Mouse (Mus musculus): ENCODE measurements around the gene 1700003F12Rik.

The 1700003F12Rik gene

DNA sequence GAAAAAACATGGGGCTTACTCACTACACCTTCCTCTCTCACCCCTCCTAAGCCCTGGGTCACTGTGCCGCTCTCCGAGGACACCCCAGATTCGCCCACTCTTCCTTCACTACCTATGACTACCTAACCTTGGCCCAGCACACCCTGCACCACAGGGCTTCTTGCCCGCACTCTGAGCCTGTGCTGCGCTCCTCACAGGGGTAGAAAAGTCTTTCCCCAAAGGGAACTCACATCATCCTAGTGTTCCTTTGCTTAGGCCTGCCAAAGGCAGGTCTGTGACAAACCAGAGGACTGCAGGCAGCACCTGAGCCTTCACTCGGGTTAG lies 30.8 kb downstream of the 1700003F12Rik start:
- DNase-seq = no peak

DNA sequence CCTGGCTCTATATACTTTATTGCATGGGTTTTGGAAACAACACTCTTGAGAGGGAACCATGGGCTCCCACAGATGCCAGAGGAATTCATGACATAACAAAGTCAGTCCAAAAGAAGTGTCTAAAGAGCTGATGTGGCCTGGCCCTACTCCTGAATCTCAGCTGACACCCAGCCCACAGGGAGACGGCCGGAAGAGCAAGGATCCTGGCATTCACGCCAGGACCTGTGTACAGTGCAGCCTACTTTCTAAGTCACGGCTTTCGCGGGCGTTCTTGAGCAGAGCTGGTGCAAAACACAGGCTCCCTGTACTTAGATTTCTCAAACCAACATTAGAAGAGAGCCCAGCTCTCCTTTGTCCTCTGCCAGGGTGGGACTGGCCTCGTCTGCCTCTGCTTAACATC lies 33.7 kb downstream of the 1700003F12Rik start:
- DNase-seq = no peak

GRCm38 (mm10) chr2:154581421-154581820 lies 34.5 kb downstream of the 1700003F12Rik start:
- DNase-seq = no peak

- no peak for DNase-seq
Measured at GRCm38 (mm10) chr2:154583906-154584872, 37.3 kb downstream of the 1700003F12Rik start.

DNA sequence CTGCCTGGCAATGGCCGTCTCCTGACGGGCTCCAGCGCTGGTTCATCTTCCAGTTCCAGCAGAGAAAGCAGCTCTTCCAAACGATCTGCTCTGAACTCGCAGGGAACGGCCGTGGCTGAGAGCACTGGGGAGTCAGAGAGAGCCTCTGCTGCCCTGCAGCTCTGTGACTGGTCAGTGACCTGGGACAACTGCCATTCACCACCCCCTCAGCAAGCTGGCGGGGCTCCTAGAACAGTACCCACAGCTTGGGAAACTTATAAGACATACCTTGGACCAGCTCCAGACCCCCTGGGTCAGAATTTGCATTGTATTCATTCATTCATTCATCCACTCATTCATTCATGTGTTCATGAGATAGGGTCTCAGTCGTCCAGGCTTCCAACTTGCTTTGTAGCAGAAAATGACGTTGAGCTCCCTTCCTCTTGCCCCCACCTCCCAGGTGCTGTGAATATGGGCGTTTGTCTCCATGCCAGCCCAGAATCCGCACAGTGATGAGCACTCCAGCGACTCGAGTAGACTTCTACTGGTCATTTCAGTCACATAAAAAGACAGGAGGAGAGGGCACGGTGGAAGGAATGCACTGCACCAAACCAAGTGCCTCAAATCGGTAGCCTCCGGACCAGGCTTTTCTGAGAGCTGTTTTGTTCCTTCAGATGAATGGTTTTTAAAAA lies 38.2 kb downstream of the 1700003F12Rik start:
- DNase-seq = no peak

- peak; percentile 19 to 73 for DNase-seq
Measured at GRCm38 (mm10) chr2:154586405-154586804, 39.5 kb downstream of the 1700003F12Rik start.

DNA sequence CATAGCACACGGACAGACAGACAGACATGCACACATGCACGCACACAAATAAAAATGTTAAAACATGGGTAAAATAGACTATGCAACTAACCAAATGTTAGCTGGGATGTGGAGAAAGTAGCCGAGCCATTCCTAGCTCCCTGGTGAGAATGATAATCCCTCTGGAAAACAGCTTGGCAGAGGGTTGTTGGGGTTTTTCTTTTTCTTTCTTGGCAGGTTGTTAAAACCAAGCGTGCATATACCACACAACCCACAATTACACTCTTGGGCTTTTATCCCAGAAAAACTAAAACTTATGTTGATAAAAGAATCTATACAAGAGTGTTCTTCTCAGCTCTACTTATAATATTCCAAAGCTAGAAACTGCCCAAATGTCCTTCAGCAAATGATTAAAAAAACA lies 42.2 kb downstream of the 1700003F12Rik start:
- DNase-seq = no peak

DNA sequence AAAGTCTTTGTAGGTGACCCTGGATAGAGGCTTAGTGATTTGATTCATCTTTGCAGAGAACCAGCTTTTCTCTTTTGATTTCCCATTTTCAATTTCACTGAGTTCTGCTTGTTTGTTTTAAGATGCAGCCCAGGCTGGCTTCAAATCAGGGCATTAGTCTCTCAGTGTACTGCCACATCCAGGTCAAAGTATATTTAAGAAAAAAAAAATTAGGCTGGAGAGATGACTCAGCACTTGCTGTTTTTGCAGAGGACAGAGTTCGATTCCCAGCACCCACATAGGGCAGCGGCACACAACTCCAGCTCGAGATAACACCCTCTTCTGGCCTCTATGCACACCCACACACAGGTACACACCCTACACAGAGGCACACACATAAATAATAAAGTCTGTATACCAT lies 44.4 kb downstream of the 1700003F12Rik start:
- DNase-seq = no peak

- peak in 1 of 2 experiments; percentile 57 for DNase-seq
Measured at GRCm38 (mm10) chr2:154593025-154593424, 46.1 kb downstream of the 1700003F12Rik start.

- DNase-seq = no peak
Measured at GRCm38 (mm10) chr2:154595775-154596174, 48.9 kb downstream of the 1700003F12Rik start.

- DNase-seq = no peak
Measured at GRCm38 (mm10) chr2:154597399-154597798, 50.5 kb downstream of the 1700003F12Rik start.

Data from kidney, postnatal 36 days (tissue).